Mouse (Mus musculus) 416B (cell line): ENCODE measurements around the gene Taf3.
A peak's percentile ranks its signal among the peaks of the same experiment; 100 is the strongest.

Source experiments
- DNase-seq: peaks from one replicate; pipeline ENCODE4 v3.0.0; 2011; ENCODE audit warnings: low read depth

Gene Taf3

DNA sequence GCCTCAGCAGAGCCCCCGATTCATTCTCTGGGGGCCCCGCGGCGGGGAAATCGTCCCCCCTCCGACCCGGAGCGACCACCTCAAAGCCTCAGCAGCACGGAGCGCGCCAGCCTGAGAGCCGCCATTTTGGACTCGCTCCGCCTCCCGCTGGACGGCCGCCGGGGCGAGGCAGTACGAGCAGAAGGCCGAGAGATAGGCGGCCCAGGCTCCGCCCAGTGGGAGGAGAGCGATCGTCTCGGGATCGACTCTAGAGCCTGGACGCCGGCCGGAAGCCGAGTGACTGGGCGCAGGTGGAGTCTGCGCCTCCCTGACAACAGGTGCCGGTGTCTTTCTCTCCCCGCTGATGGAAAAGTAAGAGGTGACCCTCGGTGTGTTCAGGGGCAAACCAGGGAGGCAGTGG is at the start of gene Taf3:
Taf3 (minus strand) TSS at position 136 of the 400 bp plus-strand sequence.
- peak; percentile 82 for DNase-seq

DNA sequence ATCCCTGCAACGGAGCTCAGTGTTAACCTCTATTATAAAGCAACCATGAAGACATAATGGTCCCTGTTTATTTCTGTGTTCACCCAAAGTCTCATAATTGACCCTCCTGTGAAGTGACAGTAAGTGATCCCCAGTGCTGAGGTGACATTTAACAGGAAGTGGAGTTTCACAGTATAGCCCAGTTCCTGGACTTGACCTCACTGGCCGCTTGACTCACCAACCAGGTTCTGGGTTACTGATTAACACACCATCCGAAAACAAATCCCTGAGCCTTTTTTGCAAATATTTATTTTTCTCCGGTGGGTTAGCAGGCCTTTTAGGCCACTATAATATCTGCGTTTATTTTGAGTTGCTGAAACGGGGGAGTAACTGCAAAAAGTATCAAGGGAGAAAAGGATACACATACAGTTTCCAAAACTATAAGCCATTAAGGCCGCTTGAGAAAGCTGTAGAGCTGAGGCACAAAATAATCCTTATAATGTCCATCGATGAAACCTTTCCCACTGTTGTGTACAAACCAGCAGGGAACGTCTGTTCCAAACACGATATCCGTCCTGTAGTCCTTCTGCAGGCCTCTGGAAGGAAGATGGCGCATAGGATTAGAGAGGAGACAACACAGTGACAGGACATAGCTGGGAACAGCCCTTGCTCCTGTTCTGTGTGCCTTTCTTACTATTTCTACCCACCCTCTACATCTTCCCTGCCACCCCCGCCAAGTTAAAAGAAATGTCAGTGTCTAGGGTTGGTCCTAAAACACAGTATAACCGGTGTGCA is 46.1 kb upstream of the Taf3 start:
- no peak for DNase-seq

DNA sequence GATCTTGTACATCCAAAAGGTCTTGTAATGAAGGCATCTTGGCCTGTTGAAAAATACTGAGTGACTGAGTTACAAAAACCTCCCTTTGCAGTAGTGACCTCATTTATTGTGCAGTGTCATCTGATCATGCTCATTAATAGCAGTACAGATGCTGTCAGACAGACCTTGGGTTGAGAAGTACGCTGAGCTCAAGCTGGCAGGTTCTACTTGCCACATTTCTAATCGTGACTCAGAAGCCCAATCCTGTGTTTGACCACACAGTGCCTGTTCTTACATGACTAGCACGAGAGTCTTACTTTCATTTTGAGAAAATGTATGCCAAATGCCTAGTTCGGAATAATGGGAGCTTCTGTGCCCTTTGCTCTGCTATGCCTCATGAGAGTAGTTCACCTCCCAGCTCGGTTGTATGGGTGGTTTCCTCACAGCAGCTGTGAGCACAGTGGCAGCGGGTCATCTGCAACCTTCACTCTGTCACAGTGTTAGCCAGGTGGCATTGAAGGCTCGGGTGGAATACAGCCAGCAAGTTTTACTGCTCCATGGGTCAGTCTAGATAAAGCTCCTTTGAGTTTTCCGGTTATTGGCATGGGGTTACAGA is 39.0 kb upstream of the Taf3 start:
- peak; percentile 77 for DNase-seq

DNA sequence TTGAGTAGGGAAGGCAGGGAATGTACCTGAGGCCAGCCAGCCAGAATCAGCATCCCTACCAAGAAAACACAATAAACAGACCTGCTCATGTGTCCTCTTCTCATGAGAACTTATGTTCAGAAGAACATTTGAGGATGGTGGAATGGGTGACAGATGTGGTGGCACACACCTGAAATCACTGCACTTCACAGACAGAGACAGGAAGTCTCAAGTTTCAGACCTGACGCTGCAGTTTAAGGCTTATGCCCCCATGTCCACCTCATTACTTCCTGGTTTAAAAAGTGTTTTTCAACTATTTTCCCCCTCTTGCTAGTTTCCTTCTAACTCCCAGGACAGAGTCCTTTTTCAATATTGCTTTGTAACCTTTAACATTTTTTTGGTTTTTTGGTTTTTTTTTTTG is 34.3 kb upstream of the Taf3 start:
- DNase-seq: no peak

DNA sequence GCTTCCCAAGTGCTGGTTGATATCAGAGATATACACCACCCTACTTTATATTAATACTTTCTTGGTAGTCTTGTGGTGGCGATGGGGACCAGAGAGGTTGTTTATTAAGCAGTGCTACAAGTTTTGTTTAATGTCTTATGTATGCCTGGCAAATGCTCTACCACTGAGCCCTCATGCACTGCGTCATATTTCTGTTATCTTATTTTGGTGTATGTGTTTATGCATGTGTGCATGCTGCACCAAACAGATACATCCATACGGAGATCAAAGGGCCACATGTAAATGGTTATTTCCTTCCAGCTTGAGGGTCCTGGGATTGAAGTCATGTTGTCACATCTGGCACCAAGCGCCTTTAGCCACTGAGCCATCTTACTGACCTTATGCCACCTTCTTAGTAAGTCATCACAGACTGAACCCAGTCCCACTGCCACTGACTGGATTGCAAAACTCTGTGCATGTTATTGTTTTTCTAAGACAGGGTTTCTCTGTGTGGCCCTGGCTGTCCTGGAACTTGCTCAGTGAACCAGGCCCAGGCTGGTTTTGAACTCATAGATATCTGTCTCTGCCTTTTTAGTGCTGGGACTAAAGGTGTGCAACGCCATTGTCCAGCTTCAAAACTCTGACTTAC is 33.2 kb upstream of the Taf3 start:
- DNase-seq: no peak

DNA sequence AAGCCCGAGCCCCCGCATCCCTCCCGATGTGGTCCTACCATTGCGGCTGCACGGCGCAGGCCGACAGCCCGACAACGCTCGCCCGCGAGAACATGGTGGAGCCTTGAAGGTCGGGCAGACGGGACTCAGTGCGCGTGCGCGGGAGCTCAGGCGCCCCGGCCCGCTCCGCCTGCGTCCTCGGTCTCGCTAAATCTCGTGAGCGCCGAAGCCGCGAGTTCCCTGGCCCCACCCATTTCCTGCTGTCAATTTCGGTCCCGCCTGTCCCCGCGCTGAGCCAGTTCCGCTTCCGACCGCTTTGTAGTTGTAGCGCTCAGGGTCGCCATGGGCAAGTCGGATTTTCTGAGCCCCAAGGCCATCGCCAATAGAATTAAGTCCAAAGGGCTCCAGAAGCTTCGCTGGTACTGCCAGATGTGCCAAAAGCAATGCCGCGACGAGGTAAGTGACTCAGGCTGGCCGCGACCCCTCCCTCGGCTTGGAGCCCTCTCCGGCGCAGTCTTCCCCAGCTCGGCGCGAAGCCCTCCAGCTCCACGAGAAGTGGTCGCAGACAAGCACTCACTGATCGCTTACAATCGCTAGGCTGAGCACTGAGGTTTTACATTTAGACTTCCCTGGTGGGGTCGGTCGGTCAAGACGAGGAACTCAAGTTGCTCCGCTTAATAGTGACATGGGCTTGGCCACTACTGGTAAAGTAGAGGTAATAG is 32.1 kb upstream of the Taf3 start, which contains the start of the genes Atp5c1 and Kin:
Atp5c1 (minus strand) TSS at position 201 of the 701 bp plus-strand sequence.
Kin (plus strand) TSS at position 284 of the 701 bp plus-strand sequence.
- peak; percentile 96 for DNase-seq

DNA sequence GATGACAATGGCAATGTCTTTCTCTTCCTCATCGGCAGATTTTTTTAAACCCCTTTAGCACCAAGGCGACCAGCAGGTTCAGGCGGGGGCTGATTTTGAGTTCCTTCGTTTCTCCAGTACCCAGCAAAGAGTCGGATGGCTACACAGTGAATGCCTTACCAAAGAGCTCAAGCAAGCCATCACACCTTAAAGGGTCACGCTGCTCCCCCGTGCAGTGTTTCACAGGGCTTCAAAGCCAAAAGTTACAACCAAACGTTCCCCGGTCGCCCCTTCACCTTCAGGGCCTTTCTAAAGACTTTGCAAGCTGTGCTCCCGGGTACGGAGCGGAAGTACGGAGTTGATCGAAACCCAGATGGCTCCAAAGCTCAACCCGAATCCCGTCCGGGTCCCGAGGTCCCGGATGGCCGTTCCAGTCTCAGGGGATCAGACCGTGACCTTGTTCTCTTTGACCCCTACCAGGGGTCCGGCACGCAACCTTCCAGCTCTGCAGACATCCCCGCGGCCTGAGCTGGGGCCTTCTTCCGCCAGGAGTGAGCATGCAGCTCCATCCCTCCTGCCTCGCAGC is 31.4 kb upstream of the Taf3 start:
- DNase-seq: peak; percentile 26

DNA sequence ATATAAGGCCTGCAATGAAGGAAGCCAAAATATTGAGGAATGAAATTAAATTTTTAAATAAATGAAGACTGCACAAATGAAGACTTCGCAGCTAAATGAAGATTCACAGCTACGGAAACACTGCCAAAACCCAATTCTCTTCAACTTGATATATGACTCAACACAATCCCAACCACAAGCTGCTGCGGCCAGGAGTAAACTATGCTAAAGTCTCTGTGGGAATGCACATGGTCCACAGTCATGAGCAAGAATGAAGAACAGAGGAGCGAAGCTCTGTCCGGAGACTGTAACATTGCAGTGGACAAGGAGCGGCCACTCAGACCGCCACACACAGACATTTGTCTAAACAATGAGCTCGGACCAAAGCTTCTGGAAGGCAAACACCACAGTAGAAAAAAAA is 28.3 kb upstream of the Taf3 start:
- peak; percentile 79 for DNase-seq

DNA sequence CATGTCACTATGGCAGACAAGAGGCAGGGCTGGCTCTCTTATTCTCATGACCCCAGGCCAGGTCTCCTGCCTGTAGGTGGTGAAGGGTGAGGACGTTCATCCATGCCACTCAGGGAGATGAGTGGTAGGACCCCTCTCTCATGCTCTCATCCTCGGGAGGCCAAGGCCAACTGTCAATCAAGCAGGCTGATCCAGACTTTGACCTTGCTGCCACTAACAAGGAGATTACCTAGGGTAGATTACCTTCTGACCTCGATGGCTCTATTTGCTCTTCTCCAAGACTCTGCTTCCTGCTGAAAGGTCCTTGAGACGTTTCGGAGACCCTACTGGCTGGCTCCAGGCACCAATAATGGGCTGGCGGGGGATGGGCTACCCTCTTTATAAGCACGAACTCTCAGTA is 26.1 kb upstream of the Taf3 start:
- no peak for DNase-seq

DNA sequence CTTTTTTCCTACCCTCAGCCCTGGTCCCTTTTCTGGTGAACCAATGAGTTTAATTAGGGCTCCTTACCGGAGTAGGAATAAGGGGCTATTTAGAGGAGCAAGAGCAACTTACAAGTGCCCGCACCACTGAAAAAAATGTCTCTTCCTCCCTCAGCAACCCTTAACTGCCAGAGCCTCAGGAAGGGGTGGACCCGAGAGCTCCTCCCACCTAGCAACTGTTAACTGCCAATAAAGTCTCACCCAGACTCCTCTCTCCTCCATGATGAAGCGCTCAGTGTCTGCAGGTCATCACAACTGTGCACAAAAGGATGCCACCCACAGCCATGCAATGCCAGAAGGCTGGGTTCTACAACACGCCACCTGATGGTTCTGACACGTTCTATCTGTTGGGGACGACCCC is 23.4 kb upstream of the Taf3 start:
- DNase-seq: peak; percentile 44

DNA sequence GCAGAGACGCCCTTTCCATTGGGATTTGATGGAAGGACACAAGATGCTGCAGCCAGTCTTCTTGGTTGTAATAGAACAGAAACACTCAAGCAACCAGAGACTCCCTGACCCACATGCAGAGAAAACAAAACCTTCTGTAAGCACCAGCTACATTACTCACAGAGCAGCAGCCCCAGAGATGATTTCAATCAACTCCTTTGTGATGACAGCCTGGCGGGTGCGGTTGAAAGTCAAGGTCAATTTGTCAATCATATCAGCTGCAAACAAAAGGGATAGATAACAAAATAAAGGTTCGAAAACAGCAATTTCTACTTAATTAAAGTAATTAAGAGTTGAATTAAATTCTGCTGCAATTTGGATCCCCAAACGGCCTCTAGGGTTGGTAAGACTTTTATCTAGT is 10.4 kb upstream of the Taf3 start:
- no peak for DNase-seq

DNA sequence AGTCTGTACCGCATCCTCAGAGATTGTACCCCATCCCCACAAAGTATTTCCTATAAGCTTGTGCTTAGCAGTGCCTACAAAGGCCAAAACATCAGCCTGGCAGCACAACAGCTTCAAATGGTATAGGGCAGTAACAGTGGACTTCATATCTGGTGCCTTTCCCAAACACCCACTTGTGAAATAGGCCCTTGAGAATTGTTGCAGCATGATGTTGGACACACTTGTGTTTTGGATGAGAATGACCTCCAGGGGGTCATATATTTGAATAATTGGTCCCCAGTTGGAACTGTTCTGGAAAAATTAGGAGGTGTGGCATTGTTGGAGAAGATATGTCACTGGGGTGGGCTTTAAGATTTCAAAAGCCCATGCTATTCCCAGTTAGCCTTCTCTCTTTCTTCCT is 3.6 kb upstream of the Taf3 start:
- no peak for DNase-seq

DNA sequence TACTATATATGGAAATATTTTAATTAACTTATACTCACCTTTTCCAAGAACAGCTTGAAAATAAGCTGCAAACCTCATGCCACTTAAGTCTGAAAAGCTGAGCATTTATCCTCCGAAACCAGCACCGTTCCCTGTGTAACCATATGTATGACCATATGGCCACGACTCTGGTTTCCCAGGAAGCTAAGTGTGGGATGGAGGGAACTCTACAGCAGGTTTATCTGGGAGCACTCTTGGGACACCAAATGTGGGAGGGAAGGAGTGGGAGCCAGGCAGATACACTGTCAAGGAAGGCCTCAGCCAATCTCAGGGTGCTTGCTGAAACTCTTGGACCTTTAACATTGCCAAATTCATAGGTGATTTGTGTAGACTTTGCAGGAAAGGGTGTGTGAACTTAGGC is 2.5 kb upstream of the Taf3 start:
- DNase-seq: no peak

DNA sequence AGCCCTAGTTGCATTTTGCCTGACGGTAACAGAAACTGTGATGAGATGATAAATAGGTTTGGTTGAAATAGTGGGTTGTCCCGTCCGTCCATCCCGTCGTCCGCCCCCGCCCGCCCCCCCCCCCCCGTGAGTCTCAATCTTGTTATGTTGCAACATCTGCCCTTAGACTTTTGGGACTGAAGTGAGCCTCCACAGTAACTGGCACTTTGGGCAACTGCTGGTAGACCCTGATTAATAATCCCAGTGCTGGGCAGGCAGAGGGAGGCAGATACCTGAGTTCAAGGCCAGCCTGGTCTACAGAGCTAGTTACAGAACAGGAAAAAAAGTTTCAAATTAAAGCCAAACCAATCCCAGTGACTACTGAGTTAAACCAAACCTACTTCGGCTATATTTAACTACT is 1.1 kb upstream of the Taf3 start:
- DNase-seq: peak; percentile 39

DNA sequence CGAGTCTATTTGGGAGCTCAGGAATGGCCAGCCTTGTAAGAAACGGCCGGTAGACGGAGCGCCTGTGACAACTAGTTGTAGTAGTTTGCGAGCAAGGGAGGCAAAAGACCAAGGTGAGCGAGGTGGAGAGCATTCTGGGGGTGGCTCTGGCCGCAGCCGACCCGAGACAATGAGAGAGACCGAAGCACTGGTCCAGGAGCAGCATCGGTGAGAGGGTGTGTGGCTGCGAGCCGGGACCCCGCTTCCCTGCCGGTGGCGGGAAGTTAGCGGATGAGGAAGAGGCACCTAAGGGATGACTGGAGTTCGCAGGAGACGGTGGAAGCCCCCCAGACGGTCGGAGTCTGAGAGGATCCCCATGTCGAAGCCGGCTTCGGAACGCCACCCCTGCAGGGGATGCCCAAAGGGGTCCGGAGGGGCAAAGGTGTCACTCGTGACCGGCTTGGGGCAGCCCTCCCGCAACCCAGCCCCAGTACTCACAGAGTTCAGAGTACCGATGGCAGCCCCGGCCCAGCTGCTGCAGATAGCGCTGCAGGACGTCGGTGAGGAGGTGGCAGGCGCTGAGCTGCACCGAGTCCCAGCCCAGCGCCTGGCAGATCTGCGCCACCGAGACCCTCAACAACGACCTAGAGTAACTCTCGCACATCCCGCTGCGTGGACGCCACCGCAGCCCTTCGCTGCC is 499 bp downstream of the Taf3 start:
- DNase-seq: peak; percentile 43

DNA sequence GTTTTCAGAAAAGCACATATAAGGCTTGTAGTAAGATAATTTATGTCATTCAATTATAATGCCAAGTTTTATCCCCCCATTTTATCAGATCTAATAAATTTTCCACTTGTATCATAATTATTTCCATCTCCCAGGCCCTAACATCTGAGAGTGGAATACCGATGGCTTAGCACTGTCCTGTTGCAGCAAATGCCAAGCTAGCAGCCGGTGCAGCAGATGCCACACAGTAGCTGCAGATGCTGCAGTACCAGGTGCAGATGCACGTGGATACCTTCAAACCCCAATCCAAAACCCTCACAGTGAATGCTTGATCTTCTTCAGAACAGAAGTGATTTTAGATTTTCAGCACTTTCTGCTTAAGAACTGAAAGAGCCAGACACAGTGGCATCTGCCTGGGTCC is 13.4 kb downstream of the Taf3 start:
- no peak for DNase-seq

DNA sequence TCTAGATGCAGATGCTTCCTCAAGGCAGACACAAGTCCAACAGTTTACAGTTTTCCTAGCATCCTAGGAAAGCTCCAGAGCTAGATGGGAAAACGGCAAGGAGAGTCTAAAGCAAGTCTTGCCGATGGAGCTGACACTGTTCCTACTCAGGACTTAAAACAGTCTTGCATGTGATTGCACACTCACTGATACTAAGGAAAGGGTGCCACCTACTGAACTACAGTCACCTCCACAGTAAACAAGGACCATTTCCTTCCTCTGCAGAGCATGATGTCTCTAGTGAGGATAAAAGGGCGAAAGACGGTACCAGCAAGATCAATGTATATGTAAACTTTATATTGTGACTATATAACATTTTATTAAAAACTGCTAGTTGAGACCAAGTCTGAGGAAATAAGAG is 14.7 kb downstream of the Taf3 start:
- DNase-seq: peak; percentile 57

DNA sequence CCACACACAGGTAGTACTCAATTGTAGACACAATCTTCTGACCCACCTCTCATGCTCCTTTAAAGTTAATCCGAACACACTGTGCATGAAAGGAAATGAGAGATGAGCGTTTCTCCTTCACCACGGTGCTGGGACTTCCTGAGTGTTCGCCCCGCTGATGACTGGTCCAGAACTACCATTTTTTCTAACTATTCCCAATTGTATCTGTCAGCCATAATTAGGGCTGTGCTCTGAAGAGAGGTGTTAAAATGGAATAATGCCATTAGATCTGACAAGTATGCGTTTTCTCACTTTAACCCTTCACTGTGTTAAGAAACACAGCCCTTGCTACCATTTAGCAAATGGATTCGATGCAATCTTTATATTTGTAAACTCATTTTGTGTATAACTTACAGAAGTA is 18.6 kb downstream of the Taf3 start:
- no peak for DNase-seq

DNA sequence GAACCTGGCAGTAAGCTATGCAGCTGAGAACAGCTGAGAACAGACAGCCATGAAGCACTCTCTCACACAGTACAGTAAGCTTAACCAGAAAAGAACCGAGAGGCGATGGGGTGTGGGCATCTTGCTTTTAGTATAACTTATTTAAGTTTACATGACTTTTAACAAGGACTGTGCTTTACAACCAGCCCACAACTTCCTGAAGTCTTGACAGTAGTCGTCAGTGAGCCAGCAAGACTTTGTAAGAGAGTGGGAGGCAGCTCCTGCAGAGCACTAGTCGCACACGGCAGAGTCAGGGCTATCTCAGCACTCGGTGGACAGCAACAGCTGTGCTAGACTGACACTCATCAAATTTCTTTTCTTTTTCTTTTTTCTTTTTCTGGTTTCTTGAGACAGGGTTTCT is 24.1 kb downstream of the Taf3 start:
- no peak for DNase-seq

DNA sequence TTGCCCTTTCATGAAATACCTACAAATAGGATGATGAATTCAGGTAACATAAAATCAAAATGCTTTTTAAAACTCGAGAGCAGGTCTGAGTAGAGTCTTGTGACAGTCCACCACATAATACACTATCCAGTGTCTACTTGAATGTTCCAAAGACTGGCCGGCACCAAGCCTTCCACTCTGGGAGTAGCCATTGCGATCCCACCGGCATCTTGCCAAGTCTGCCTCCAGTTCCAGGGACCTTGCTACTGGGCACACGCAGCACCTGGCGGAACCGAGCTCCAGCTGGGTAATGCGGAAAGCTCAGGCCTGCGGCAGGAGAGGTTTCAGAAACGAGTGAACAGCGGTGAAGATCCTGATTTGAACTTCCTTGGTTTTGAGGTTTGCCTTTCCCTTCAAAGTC is 27.1 kb downstream of the Taf3 start:
- no peak for DNase-seq

DNA sequence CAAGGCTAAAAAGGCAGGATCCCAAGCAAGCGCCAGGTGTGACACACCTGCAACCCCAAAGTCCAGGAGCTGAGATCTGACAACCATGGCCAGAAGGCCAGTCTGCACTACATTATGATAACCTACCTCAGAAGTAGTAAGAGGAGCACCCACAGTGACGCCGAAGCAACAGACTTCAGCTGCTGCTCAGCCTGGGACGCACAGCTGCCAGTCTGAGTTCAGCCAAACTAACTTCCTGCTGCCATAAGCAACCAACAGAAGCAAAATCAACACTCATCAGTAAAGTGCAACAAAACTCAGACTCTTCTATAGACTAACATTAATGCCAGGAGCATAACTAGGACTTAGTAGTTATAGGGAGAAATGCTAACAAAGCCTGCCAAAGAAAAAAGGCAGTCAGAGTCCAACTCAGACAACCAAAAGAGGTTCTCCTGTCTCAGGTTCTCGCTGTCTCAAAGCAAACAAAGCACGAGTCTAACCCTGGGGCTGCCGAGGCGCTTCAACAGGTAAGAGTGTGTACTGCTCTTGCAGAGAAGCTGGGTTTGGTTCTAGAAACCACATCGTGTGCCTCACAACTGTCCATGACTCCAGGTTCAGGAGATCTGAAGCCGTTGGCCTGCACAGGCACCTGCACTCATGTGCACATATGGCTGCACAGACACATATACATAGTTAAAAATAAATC is 33.3 kb downstream of the Taf3 start:
- no peak for DNase-seq
